Mouse (Mus musculus): ENCODE data around the gene Smarcd3.

Smarcd3 gene

DNA sequence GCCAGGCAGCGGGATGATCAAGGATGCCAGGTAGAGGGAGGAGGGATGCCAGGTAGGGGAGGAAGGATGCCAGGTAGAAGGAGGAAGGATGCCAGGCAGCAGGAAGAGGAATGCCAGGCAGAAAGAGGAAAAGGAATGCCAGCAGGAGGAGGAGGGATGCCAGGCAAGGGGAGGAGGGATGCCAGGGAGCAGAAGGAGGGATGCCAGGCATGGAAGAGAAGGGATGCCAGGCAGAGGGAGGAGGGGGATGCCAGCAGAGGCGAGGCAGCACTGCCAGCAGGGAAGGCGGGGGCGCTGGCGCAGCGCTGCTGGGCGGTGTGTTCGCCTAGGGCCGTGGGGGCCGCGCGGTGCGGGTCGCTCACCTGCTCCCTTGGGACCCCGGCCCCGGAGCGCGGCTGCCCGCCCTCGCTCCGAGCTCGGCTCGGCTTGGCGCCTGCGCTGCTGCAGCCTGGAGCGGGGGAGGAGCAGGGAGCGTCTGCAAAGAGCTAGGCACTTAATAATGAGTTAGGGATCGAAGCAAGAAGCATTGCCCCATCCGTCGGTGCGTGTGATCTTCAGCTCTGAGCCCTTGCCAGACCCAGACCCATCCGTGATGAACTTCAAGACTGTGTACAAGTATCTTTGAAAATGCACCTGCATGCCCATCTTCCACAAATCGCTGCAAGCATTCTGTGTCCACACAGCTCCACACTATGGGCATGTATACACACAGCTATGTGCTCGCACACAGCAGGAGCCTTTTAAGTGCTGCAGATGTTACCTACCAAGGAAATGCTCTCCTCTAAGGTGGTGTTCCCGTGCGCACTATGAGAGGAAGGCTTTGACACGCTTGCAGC lies at the start of gene Smarcd3:
TSS of gene Smarcd3 (minus strand) at position 426 of the 836 bp plus-strand sequence.
- peak; percentile 40 for DNase-seq

GRCm38 (mm10) chr5:24661457-24661856 lies 37.2 kb upstream of the Smarcd3 start:
- DNase-seq = no peak

- no peak for DNase-seq
Measured at GRCm38 (mm10) chr5:24659708-24660423, 35.7 kb upstream of the Smarcd3 start.

GRCm38 (mm10) chr5:24657113-24657512 lies 32.9 kb upstream of the Smarcd3 start:
- DNase-seq = no peak

DNA sequence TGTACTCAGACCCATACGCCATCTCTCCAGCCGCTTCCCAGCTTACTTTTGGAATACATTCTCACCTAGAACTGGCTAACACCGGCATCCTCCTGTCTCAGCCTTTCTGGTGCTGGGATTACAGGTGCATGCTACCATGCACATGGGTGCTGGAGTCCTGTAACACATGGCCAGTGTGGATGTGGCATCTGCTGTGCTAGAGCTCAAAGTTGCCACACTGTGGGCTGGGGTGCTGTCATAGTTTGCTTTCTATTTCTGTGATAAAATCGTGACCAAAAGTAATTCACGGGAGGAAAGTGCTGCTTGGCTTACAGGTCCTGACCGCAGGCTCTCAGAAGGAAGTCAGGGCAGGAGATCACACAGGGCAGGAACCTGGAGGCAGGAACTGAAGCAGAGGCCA lies 30.3 kb upstream of the Smarcd3 start:
- DNase-seq = no peak

DNA sequence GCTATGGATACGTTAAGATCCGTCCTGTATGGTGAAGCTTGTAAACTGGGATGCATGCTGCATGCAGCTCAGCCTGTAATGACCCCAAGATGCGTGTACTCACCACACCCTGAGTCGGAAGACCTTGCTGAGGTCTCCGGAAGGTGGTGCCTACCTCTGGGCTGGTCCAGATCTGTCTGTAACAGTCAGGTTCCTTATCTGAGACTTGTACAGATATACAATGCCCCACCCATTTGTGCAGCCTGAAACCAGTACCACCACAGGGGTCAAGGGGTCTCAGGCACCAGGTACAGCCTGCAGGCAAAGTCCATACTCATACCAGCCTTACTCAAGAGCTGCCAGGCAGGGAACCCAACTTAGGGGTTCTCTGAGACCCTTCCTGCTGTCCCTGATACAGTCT lies 28.6 kb upstream of the Smarcd3 start:
- no peak for DNase-seq

DNA sequence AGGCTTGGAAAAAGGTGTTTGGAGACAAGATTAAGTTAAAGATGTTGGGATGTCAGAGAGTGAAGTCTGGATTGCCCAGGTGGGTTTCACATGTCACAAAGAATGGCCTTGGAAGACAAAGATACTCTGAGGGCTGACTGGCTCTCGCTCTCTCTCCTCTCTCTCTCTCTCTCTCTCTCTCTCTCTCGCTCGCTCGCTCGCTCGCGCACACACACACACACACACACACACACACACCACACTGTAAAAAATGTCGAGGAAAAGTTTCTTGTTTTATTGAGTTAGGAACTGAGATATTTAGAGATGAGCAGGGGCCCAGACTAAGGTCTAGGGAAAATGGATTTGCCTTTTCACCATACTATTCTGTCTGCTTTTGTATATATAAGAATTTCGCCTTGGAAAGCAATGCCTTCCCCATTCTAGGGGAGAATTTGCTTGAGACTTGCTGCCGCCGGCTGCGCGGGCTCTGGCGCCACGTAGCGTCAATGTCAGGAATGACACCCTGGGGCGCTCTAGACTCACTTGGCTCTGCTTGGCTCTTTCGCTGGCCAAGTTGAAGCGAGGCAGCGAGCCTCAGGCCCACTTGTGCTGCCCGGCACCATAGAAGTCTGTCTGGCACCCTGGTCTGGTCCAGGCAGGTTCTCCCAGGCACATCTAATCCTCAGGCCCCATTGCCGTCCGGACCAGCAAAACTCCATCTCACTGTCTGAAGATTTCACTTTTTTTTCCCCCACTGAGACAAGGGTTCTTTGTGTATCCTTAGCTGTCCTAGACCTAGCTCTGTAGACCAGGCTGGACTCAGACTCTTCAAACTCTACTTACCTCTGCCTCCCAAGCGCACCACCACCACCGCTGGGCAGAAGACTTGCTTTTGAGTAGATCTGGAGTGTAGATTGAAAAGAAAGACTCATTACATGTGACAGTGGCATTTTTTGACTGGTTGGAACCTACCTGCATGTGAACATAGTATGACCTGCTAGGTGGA lies 27.8 kb upstream of the Smarcd3 start:
- peak; percentile 85 for DNase-seq

DNA sequence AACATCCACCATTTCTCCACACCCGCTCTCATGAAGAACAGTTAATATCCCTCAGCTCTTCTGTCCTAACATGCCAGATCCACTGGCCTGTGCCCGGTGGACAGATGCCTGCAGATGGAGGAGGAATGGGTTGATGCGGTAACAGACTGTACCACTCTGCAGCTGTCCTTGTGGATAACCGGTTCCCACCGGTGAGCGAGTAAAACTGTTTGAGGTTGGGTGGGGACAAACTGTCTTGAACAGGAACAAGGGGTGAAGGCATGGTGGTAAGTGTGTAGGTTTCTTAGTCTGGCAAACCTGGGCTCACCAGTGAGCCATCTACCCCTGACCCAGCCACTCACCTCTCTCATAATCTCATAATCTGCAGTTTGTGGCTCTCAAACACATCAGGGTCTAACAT lies 27.1 kb upstream of the Smarcd3 start:
- no peak for DNase-seq

GRCm38 (mm10) chr5:24649701-24650100 lies 25.5 kb upstream of the Smarcd3 start:
- no peak for DNase-seq

GRCm38 (mm10) chr5:24649231-24649630 lies 25.0 kb upstream of the Smarcd3 start:
- no peak for DNase-seq

- no peak for DNase-seq
Measured at GRCm38 (mm10) chr5:24645454-24645853, 21.2 kb upstream of the Smarcd3 start.

DNA sequence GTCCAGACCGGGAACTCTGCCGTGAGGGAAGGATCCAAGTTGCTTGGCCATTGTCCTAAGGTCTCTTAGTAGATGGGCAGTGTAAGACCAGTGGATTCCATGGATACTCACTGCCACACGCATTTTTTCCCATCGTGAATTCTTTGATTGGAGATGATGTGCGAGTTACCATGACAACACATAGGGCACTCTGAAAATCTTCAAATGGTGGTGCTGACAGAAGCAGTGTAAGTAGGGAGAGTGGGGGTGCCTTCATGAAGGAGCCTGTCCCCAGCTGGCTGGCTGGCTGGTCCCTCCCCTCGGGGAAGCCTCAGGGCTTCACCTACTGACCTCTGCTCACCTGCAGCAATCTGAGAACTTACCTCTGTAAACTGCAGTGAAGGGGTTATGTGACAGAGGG lies 14.9 kb upstream of the Smarcd3 start:
- no peak for DNase-seq

DNA sequence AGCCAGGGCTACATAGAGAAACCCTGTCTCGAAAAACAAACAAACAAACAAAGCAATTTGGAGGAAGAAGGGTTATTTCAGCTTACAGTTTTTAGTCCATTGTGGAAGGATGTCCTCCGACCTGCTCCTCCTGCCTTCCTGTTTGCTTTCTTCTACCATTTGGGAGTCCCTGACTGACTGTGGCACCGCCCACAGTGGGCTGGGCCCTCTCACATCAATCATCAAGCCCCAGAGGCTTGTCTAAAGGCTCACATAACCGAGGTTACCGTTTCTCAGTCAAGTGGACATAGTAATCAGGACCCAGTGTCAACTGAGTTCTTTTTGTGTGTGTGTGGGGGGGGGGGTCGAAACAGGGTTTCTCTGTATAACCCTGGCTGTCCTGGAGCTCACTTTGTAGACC lies 13.9 kb upstream of the Smarcd3 start:
- no peak for DNase-seq

DNA sequence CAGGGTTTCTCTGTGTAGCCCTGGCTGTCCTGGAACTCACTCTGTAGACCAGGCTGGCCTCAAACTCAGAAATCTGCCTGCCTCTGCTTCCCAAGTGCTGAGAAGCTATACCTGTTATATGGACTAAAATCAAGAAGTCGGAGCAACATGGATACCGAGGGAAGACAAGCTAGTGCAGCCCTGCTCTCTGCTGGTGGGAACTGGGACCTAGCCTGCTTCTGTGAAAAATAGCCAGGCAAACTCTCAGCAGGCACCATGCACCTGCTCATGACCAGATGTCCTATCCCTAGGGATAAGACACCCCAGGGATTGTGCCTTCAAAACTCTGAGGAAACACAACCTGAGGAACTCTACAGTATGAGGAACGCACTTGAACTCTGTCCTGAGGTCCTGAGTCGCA lies 12.8 kb upstream of the Smarcd3 start:
- DNase-seq = no peak

GRCm38 (mm10) chr5:24635526-24636141 lies 11.4 kb upstream of the Smarcd3 start:
- no peak for DNase-seq

DNA sequence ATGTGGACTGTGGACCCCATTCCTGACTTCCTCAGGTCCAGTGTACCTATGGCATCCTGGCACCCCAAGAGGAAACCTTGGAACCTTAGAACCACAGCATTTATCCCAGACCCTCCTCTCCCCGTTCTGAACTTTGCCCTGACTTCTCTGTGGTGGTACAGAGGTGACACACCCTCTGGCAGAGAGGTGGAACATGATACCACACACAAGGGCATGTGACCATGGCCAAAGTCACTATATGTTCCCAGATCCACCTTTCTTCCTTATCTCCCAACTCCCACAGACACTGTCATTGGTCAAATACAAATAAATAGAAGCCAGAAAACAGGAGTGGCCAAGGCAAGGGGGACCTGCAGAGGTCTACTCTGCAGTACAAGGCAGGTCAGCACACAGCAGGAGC lies 10.9 kb upstream of the Smarcd3 start:
- DNase-seq = no peak

DNA sequence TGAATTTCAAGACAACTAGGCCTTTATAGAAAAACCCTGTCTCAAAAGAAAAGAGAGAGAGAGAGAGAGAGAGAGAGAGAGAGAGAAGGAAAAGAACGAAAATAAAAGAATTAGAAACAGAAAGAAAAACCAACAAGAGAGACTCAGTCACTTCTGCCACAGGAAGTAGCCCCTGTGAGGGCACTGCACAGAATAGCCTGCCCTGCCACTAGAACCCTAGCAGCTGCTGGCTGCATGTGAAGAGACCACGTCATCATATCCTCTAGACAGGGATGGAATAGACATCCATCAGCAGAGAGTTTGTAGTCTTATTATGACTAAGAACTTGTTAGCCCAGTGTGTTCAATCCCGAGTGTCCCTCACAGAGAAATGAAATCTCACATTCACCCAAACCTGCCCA lies 5.5 kb upstream of the Smarcd3 start:
- DNase-seq = no peak

DNA sequence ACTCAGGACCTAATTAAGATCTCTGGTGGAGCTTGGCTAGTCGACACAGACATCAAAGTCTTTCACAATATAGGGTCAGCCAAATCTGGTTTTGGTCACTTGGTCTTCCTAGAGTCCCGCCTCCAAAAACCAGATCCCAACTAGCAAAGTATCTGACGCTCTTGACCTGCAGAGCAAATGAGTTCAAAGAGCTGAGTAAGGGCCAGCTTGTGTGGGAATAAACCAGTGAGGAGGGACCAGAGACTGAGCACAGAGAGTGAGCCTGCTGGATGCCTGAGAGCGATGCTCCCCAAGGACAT lies 560 bp upstream of the Smarcd3 start:
- DNase-seq = no peak

- no peak for DNase-seq
Measured at GRCm38 (mm10) chr5:24623041-24623985, 898 bp downstream of the Smarcd3 start.

DNA sequence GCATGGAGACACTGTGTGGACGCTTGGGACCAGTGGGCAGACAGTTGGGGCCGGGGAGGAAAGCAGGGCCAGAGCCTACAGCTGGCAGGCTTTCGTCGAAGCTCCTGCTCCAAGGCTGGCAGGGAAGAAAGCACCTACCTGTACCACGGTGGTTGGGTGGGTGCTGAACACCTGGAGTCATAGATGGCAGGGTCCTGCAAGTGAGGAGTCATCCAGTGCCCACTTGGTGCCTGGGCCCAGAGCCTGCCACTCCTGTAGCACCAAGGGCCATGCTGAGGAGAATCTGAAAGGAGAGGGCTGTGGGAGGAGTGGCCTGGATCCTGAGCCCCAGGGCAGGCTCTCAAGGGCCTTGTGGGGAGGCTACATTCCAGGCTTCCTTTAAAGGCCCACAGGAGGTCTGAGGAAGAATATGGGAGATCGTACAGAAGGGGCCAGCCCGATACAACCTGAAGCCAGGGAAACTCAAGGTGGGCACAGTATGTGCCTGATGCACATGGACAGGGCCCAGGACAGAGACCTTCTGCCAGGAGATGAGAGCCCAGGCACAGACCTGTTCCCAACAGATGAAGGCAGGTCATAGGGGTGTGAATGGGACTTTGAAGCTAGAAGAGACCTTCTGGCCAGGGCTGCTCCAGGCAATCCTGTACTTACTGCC lies 1.7 kb downstream of the Smarcd3 start:
- DNase-seq = no peak

DNA sequence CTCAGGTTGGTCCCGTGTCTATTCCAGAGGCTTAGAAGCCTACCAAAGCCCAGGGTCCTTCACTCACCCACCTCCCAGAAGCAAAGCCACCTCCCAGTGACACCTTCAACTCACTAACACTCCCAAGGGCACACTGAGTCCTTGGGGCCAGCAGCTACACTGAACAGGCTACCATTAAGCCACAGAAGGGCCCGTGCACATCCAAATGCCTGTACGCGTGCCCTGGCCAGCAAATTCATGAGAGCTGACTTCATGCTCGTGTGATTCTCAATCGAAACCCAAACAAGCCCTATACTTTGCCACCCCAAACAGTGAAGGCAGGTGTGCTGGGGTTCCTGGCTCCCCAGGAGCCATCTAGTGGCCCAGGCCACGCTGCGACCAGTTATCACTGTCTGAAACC lies 3.6 kb downstream of the Smarcd3 start:
- DNase-seq = peak; percentile 15
